ENCODE assay signal across 8 mouse cellular contexts in the genomic region with DNA sequence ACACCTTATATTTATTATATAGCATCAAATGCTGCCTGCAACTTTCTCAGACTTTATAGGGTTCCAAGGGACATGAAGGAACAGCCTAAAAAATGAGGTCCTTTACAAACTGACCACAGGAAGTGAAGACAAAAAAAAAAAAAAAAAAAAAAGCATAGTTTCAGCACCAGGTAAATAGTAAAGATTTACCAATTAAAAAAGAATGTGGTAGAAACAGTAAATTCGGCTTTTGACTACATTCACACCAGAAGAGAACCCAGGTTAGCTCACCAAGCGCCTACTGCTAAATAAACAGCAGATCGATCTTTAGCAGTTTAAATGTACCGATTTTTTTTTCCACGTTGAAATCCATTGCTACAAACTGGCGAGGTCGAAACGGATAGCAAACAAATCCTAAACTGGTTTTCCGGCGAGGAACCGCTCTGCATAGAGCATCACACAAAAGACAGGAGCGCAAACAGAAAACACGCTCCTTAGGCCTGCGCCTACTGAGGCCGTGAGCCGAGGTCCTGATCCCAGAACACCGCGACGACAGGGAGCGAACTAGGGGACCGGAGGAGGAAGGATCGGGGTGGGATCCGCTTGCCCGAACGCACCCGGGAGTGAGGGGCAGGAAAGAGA. TPM values are rescaled to one million over a fixed set of nuclear protein-coding genes. Genes with fewer than 3 reads are reported as not detected.
A peak's percentile ranks its signal among the peaks of the same experiment; 100 is the strongest.
DNase-seq lines count a peak whose midpoint lies in the region; ATAC-seq lines count a peak whose summit lies in the region.

No protein-coding gene starts in this region.

- no peaks in the 10 kb centered on the region for H3K27me3 ChIP-seq in hindbrain, embryonic 12.5 days
- H3K27me3 ChIP-seq in midbrain, embryonic 10.5 days (ENCODE audit: low read depth, poor library complexity, severe bottlenecking), result peaks cover 6% of the 10 kb centered on the region; the same call in 1 of the 2 replicates

- no peaks in the 10 kb centered on the region; the same call in 1 of the 2 replicates for H3K36me3 ChIP-seq in hindbrain, embryonic 12.5 days
- peaks cover 30% of the 10 kb centered on the region for H3K36me3 ChIP-seq in midbrain, embryonic 10.5 days

- WGBS in hindbrain, embryonic 12.5 days, result 1% methylated on average over 26 of the region's 26 CpGs
- 2% methylated on average over 26 of the region's 26 CpGs for WGBS in midbrain, embryonic 10.5 days

- peaks cover 6% of the 10 kb centered on the region for H3K4me1 ChIP-seq in hindbrain, embryonic 12.5 days
- peaks cover 8% of the 10 kb centered on the region; the same call in 1 of the 2 replicates for H3K4me1 ChIP-seq in midbrain, embryonic 10.5 days

- H3K4me3 ChIP-seq in hindbrain, embryonic 12.5 days, result peak overlapping the region; percentile 78
- H3K4me3 ChIP-seq in midbrain, embryonic 10.5 days, result peak overlapping the region; percentile 83

- no peaks in the 10 kb centered on the region for H3K9me3 ChIP-seq in hindbrain, embryonic 12.5 days (replicated peaks)
- no peaks in the 10 kb centered on the region; the same call in 1 of the 2 replicates for H3K9me3 ChIP-seq in midbrain, embryonic 10.5 days (replicated peaks)

- DNase-seq in layer of hippocampus, adult 9-11 months, result peak; percentile 6
- DNase-seq in layer of hippocampus, adult 11-12 months (ENCODE audit: low spot score), result no peak
- peak; percentile 40 for DNase-seq in c-Kit-negative CD71-positive TER-119-positive erythroid progenitor cells, embryonic 14.5 days (ENCODE audit: low read depth, low spot score)
- DNase-seq in midbrain, embryonic 10.5 days (ENCODE audit: low spot score), result no peak
- no peak for DNase-seq in thymus, postnatal 36 days
- DNase-seq in spleen, adult 18-20 months, result no peak
- DNase-seq in gastrocnemius, postnatal 25 days, result no peak

- H3K4me2 ChIP-seq in hindbrain, embryonic 12.5 days (replicated peaks), result peak overlapping the region; percentile 57

- H3K9ac ChIP-seq in hindbrain, embryonic 12.5 days, result peak overlapping the region; percentile 87

- peak; percentile 74 for ATAC-seq in hindbrain, embryonic 12.5 days (ENCODE audit: low FRiP score)

- H3K27ac ChIP-seq in hindbrain, embryonic 12.5 days, result peak overlapping the region; percentile 98
- peak overlapping the region; percentile 98 for H3K27ac ChIP-seq in midbrain, embryonic 10.5 days (replicated peaks)

RNA-seq across cellular contexts. Expression of gene Glg1, which starts 0.9 kb away (rescaled TPM):
- 104 and 109 TPM in 2 replicates for polyA plus RNA-seq in hindbrain, embryonic 12.5 days (2016; fragmentation: Nextera tagmentation; extraction: Ambion mirVana)
- polyA plus RNA-seq in midbrain, embryonic 10.5 days (2016; fragmentation: Nextera tagmentation; extraction: Ambion mirVana), result 65.1 and 66.7 TPM in 2 replicates
- 10 to 100 TPM; 32.9 to 36.1 TPM for total RNA-seq in gastrocnemius, postnatal 25 days (2021)

RNA-seq across cellular contexts. Expression of gene Rfwd3, which starts 41.9 kb away (rescaled TPM):
- 53.5 and 56.0 TPM in 2 replicates for polyA plus RNA-seq in hindbrain, embryonic 12.5 days (2016; fragmentation: Nextera tagmentation; extraction: Ambion mirVana)
- 95.2 and 98.9 TPM in 2 replicates for polyA plus RNA-seq in midbrain, embryonic 10.5 days (2016; fragmentation: Nextera tagmentation; extraction: Ambion mirVana)
- 1 to 10 TPM; 4.3 to 4.4 TPM for total RNA-seq in gastrocnemius, postnatal 25 days (2021)

Comparison
In these comparisons a context has a peak if more than half of its experiments do, and no peak if none do; other contexts are left out.
1. DNase-seq: peak in layer of hippocampus, adult 9-11 months (single experiment) and c-Kit-negative CD71-positive TER-119-positive erythroid progenitor cells, embryonic 14.5 days (single experiment); none in layer of hippocampus, adult 11-12 months (single experiment), midbrain, embryonic 10.5 days (single experiment), thymus, postnatal 36 days (0 of 2), spleen, adult 18-20 months (0 of 2) and gastrocnemius, postnatal 25 days (single experiment).